Mouse (Mus musculus) intestine, embryonic 14.5 days (tissue): ENCODE data around the gene Prr19. TPM values are rescaled to one million over a fixed set of nuclear protein-coding genes. Genes with fewer than 3 reads are reported as not detected.
A peak's percentile ranks its signal among the peaks of the same experiment; 100 is the strongest.

Source experiments
- ATAC-seq: fragments of 200-750 bp; cut with Nextera tagmentation; replicated peaks from 2 replicates; pipeline ENCODE4 v1.8.0; 2017; ENCODE audit warnings: low read depth, moderate number of reproducible peaks, moderate TSS enrichment, moderate library complexity; ENCODE audit not compliant: low FRiP score, low TSS enrichment
- DNase-seq: peaks from one replicate; pipeline ENCODE4 v3.0.0-alpha.2; 2018; ENCODE audit warnings: low spot score
- H3K27ac ChIP-seq: fragments of 300-500 bp; sonication (generic); 2 replicates; pipeline ENCODE4 v1.5.1; 2014; ENCODE audit warnings: low read depth, mild to moderate bottlenecking, control low read depth
- H3K27me3 ChIP-seq: fragments of 300-500 bp; sonication (generic); replicated peaks from 2 replicates; pipeline ENCODE4 v1.6.1; 2014; ENCODE audit warnings: low read length, control low read depth; ENCODE audit not compliant: control insufficient read depth, insufficient read depth
- H3K36me3 ChIP-seq: fragments of 300-500 bp; sonication (generic); 2 replicates; pipeline ENCODE4 v1.6.1; 2014; ENCODE audit warnings: low read length, control low read depth; ENCODE audit not compliant: control insufficient read depth, insufficient read depth
- H3K4me1 ChIP-seq: fragments of 300-500 bp; sonication (generic); replicated peaks from 2 replicates; pipeline ENCODE4 v1.6.1; 2014; ENCODE audit warnings: low read length, control low read depth, mixed read lengths; ENCODE audit not compliant: control insufficient read depth, insufficient read depth
- H3K4me2 ChIP-seq: fragments of 300-500 bp; sonication (generic); 2 replicates; pipeline ENCODE4 v1.6.1; 2014; ENCODE audit warnings: low read length
- H3K4me3 ChIP-seq: fragments of 300-500 bp; sonication (generic); 2 replicates; pipeline ENCODE4 v1.5.1; 2014; ENCODE audit warnings: low read depth, low read length, control low read depth, mixed read lengths
- H3K9ac ChIP-seq: fragments of 300-500 bp; sonication (generic); 2 replicates; pipeline ENCODE4 v1.6.1; 2014; ENCODE audit warnings: mild to moderate bottlenecking, low read length
- H3K9me3 ChIP-seq: fragments of 300-500 bp; sonication (generic); 2 replicates; pipeline ENCODE4 v1.6.1; 2016; ENCODE audit warnings: low read length, control low read depth; ENCODE audit not compliant: control insufficient read depth
- WGBS: fragments of 180-500 bp; shearing (Covaris S2); extraction: QIAGEN DNeasy Blood & Tissue Kit; methylation state at CpG from one replicate; pipeline ENCODE4 v1.1.7; 2014; 5-methylcytosine and 5-hydroxymethylcytosine counted together
- polyA plus RNA-seq: library from polyadenylated mRNA; unstranded; fragments of >200 nt; fragmentation: Nextera tagmentation; extraction: Ambion mirVana; gene quantifications from 2 replicates; pipeline ENCODE4 v1.2.1, GENCODE M21; 2014

Gene Prr19
- polyA plus RNA-seq, 1 experiment from 2014 or later: 0.62 TPM

DNA sequence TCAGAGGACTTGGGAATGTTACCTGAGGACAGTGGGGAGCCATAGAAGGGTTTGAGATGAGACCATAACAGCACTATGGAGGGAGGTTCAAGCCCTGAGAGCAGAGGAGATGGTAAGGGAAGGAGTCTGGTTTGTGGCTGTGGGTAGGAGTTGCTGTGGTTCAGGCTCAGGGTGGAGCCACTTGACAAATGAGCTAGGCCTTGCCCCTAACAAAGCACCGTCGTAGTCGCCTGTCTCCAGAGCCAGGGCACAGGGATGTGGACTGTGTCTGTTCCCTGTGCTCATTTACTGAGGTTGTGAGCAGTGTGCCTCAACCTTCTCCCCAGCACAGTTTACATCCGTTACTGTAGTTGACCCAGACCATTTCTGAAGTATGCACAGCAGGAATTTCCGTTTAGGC, 26.6 kb upstream of the Prr19 start:
- ATAC-seq (no peak), DNase-seq (no peak)
- Histone ChIP-seq H3K27ac (no peak overlapping the region), H3K4me1 (peaks cover 18% of the 10 kb centered on the region), H3K4me2 (no peak overlapping the region), H3K4me3 (no peak overlapping the region), H3K27me3 (no peaks in the 10 kb centered on the region), H3K9me3 (no peaks in the 10 kb centered on the region), H3K36me3 (peaks cover 29% of the 10 kb centered on the region), H3K9ac (no peak overlapping the region)
- WGBS: 37% methylated on average over 5 of the region's 5 CpGs

GRCm38 (mm10) chr7:25274996-25275395, 26.2 kb upstream of the Prr19 start:
- ATAC-seq (no peak), DNase-seq (no peak)
- H3K4me2 ChIP-seq: no peak overlapping the region
- H3K9ac ChIP-seq: no peak overlapping the region
- WGBS: 86% methylated on average over 3 of the region's 3 CpGs
- no peaks in the 10 kb centered on the region for H3K9me3 ChIP-seq
- no peak overlapping the region for H3K27ac ChIP-seq
- no peak overlapping the region for H3K4me3 ChIP-seq
- H3K4me1 ChIP-seq: peaks cover 14% of the 10 kb centered on the region
- H3K36me3 ChIP-seq: peaks cover 29% of the 10 kb centered on the region
- no peaks in the 10 kb centered on the region for H3K27me3 ChIP-seq

- no peak overlapping the region for H3K27ac ChIP-seq
- no peak overlapping the region for H3K4me3 ChIP-seq
- peaks cover 20% of the 10 kb centered on the region for H3K4me1 ChIP-seq
- H3K9ac ChIP-seq: no peak overlapping the region
- DNase-seq: no peak
- no peak for ATAC-seq
- H3K4me2 ChIP-seq: no peak overlapping the region
- 57% methylated on average over 9 of the region's 9 CpGs for WGBS
- peaks cover 29% of the 10 kb centered on the region for H3K36me3 ChIP-seq
- H3K9me3 ChIP-seq: no peaks in the 10 kb centered on the region
- no peaks in the 10 kb centered on the region for H3K27me3 ChIP-seq
These were observed 25.5 kb upstream of the Prr19 start for GRCm38 (mm10) chr7:25275555-25276298.

DNA sequence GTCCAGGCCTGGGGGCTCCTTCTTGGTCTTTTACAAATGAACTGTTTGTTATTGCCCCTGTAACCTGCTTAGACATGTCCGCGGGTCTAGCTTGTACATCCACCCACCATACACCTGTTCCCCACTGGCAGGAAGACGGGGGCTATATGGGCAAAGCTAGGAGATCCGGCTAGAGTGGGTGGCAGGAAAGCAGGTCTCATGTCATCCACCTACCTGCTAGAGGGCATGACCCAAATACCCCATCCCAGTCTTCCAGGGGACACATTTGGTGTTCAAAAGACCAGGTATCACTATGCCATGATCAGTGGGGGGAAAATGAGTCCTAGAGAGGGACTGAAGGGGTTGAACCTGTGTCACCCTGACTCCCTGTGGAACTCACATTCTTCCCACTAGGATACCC, 23.8 kb upstream of the Prr19 start:
- Histone ChIP-seq H3K36me3 (peaks cover 15% of the 10 kb centered on the region), H3K9me3 (no peaks in the 10 kb centered on the region), H3K9ac (peak overlapping the region; percentile 71), H3K27me3 (no peaks in the 10 kb centered on the region), H3K27ac (peak overlapping the region; percentile 95; the same call in 1 of the 2 replicates), H3K4me1 (peaks cover 30% of the 10 kb centered on the region), H3K4me2 (peak overlapping the region; percentile 60), H3K4me3 (no peak overlapping the region)
- ATAC-seq: no peak
- 90% methylated on average over 4 of the region's 4 CpGs for WGBS
- no peak for DNase-seq

DNA sequence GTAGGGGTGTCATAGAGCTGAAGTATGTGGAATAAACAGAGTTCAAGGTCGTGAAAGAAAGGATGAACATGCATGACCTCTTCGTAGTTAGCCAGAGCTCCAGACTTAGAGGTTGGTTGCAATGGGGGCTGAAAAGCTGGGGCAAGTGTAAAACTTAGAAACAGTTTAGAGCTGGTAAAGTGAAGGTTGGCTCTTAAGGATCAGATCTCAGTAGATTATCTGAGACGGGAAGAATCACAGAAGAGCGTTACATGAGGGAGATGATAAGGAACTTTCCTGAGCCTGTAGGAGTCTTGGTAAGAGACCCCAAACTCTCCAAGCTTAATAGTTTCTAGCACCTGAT, 23.2 kb upstream of the Prr19 start:
- Histone ChIP-seq H3K36me3 (peaks cover 9% of the 10 kb centered on the region; the same call in 1 of the 2 replicates), H3K4me3 (peak overlapping the region; percentile 50), H3K9me3 (no peaks in the 10 kb centered on the region), H3K4me1 (peaks cover 31% of the 10 kb centered on the region), H3K27ac (peak overlapping the region; percentile 95), H3K27me3 (no peaks in the 10 kb centered on the region), H3K9ac (peak overlapping the region; percentile 71), H3K4me2 (peak overlapping the region; percentile 60)
- DNase-seq: no peak
- 12% methylated on average over 4 of the region's 4 CpGs for WGBS
- ATAC-seq: no peak

DNA sequence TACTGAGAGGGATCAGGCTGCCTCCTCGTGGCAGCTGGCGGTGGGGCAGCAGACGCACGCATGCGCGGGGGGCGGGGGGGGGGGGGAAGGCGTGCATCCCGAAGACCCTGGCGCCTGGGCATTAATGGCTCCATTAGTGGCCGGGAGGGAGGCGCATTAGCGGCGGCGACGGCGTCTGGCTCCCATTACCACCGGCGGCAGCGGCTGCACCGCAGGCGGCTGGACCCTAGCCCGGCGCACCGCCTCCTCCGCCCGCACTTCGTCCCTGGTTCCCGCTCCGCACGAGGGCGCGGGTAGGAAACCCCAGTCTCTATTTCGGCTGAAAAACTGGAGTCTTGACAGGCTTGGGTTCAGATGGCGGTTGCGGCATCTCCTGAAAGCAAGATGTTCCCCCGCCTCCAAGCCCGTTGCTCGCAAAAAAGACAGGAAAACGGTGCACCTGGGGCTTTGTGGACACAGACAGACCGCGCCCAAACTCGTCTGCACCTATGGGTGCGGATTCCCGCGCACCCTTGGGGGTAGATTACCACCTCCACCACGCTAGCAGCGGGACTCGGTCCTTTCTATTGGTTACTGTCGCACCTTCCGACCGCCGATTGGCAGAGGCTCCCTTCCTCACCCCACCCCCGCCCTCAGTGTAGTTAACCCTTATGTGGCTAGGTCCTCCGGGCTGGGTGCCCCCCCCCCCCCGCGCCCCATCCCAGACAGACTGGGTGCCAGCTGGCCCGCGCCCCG, 22.7 kb upstream of the Prr19 start:
- Histone ChIP-seq H3K9ac (peak overlapping the region; percentile 71), H3K27me3 (no peaks in the 10 kb centered on the region), H3K27ac (peak overlapping the region; percentile 95), H3K36me3 (peaks cover 4% of the 10 kb centered on the region; the same call in 1 of the 2 replicates), H3K9me3 (no peaks in the 10 kb centered on the region), H3K4me1 (peaks cover 36% of the 10 kb centered on the region), H3K4me2 (peak overlapping the region; percentile 60), H3K4me3 (peak overlapping the region; percentile 50)
- WGBS: under 1% methylated on average over 59 of the region's 60 CpGs
- ATAC-seq (peak; percentile 70), DNase-seq (peak; percentile 95)

GRCm38 (mm10) chr7:25279076-25279860, 21.9 kb upstream of the Prr19 start:
- ATAC-seq (peak; percentile 58), DNase-seq (no peak)
- H3K36me3 ChIP-seq: no peaks in the 10 kb centered on the region
- H3K9me3 ChIP-seq: no peaks in the 10 kb centered on the region
- H3K4me3 ChIP-seq: peak overlapping the region; percentile 50
- no peaks in the 10 kb centered on the region for H3K27me3 ChIP-seq
- under 1% methylated on average over 45 of the region's 49 CpGs for WGBS
- H3K4me2 ChIP-seq: peak overlapping the region; percentile 60
- H3K4me1 ChIP-seq: peaks cover 44% of the 10 kb centered on the region
- H3K27ac ChIP-seq: peak overlapping the region; percentile 95
- H3K9ac ChIP-seq: peak overlapping the region; percentile 71
